Mouse (Mus musculus): ENCODE data around the gene Tspan14.

- TF ChIP-seq EP300 (IDR thresholded peaks at IDR 0.05; ENCODE audit: low read depth) = no peak
- no peak for TF ChIP-seq CTCF (IDR thresholded peaks at IDR 0.05; ENCODE audit: low read depth)
These were observed 8.3 kb downstream of the Tspan14 start for GRCm38 (mm10) chr14:40958083-40958985.
